Mouse (Mus musculus) cerebellum, adult 2 months (tissue): Measurements from ENCODE around the gene Arid5b. TPM values are rescaled to one million over a fixed set of nuclear protein-coding genes. Genes with fewer than 3 reads are reported as not detected.

Source experiments
- DNase-seq, 2 experiments: peaks; one replicate each; pipeline ENCODE4 v3.0.0; 2021
- H3K27ac ChIP-seq: fragments of 200-500 bp; 2 replicates; pipeline ENCODE4 v1.5.1; 2012; ENCODE audit warnings: low read length, control low read depth, inconsistent platforms; ENCODE audit not compliant: insufficient read depth
- H3K27me3 ChIP-seq: fragments of 200-500 bp; 2 replicates; pipeline ENCODE4 v1.6.1; 2012; ENCODE audit warnings: inconsistent platforms, mild to moderate bottlenecking, low read length, moderate library complexity; ENCODE audit not compliant: control insufficient read depth, insufficient read depth
- H3K4me1 ChIP-seq: fragments of 200-500 bp; 2 replicates; pipeline ENCODE4 v1.6.1; 2011; ENCODE audit warnings: low read length; ENCODE audit not compliant: control insufficient read depth, insufficient read depth
- H3K4me3 ChIP-seq: fragments of 200-500 bp; replicated peaks from 2 replicates; pipeline ENCODE3; 2011; ENCODE audit warnings: mild to moderate bottlenecking, low read depth, low read length, control low read depth; ENCODE audit not compliant: insufficient read depth
- CTCF ChIP-seq: fragments of 200-500 bp; IDR thresholded peaks from 2 replicates; pipeline ENCODE4 v1.5.1; 2011; ENCODE audit warnings: low read depth, mild to moderate bottlenecking, control low read depth, low read length, moderate library complexity, borderline replicate concordance; ENCODE audit not compliant: insufficient read depth
- POLR2A ChIP-seq: fragments of 200-500 bp; IDR thresholded peaks from 2 replicates; pipeline ENCODE4 v1.6.1; 2011; ENCODE audit warnings: low read length, control low read depth, borderline replicate concordance; ENCODE audit not compliant: insufficient read depth
- WGBS: fragments of 180-500 bp; shearing (Covaris S2); methylation state at CpG from one replicate; pipeline ENCODE4 v1.1.7; 2018; 5-methylcytosine and 5-hydroxymethylcytosine counted together
- polyA plus RNA-seq: library from polyadenylated mRNA; depleted of rRNA; stranded (reverse); fragments of >200 nt; gene quantifications from 2 replicates; pipeline ENCODE4 v1.2.3, GENCODE M21; 2012

The Arid5b gene
- polyA plus RNA-seq, 1 experiment: 10.9 TPM

- Histone ChIP-seq H3K27ac (no peak overlapping the region), H3K4me1 (peaks cover 2% of the 10 kb centered on the region; the same call in 1 of the 2 replicates), H3K4me3 (no peak overlapping the region), H3K27me3 (no peaks in the 10 kb centered on the region)
- TF ChIP-seq CTCF (no peak), POLR2A (no peak)
- no peak for DNase-seq
- 86% methylated on average over 6 of the region's 6 CpGs for WGBS
These were observed 109.9 kb downstream of the Arid5b start for GRCm38 (mm10) chr10:68168613-68169012.

- Histone ChIP-seq H3K27me3 (no peaks in the 10 kb centered on the region), H3K4me3 (no peak overlapping the region), H3K27ac (no peak overlapping the region), H3K4me1 (peaks cover 2% of the 10 kb centered on the region; the same call in 1 of the 2 replicates)
- TF ChIP-seq CTCF (no peak), POLR2A (no peak)
- no peak for DNase-seq
- WGBS: 80% methylated on average over 8 of the region's 8 CpGs
These were observed 110.4 kb downstream of the Arid5b start for GRCm38 (mm10) chr10:68168141-68168540.

DNA sequence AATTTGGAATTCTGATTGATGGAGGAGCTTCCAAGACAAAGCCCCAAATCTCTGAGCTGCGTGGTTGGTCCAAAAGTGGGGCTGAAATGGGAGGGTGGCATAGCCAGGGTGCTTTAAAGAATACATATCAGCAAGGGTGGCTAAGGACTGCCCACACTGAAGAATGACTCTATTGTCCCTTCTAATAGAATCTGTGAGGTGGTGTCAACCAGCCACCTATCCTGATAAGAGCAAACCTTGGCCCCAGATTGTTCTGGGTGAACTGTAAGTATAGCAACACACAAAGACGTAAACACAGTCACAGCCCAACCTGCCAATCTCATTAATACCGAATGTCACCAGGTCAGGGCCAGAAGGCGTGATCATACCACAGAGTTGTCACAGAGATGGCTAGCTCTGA is 111.4 kb downstream of the Arid5b start:
- Histone ChIP-seq H3K4me3 (no peak overlapping the region), H3K4me1 (peaks cover 2% of the 10 kb centered on the region; the same call in 1 of the 2 replicates), H3K27me3 (no peaks in the 10 kb centered on the region), H3K27ac (no peak overlapping the region)
- no peak for TF ChIP-seq CTCF
- no peak for TF ChIP-seq POLR2A
- DNase-seq: no peak
- WGBS: 82% methylated on average over 4 of the region's 4 CpGs

GRCm38 (mm10) chr10:68166695-68167086 is 111.8 kb downstream of the Arid5b start:
- DNase-seq: no peak
- H3K27me3 ChIP-seq: no peaks in the 10 kb centered on the region
- TF ChIP-seq POLR2A: no peak
- no peak for TF ChIP-seq CTCF
- 94% methylated on average over 2 of the region's 2 CpGs for WGBS
- H3K4me1 ChIP-seq: peaks cover 2% of the 10 kb centered on the region; the same call in 1 of the 2 replicates
- H3K4me3 ChIP-seq: no peak overlapping the region
- no peak overlapping the region for H3K27ac ChIP-seq

DNA sequence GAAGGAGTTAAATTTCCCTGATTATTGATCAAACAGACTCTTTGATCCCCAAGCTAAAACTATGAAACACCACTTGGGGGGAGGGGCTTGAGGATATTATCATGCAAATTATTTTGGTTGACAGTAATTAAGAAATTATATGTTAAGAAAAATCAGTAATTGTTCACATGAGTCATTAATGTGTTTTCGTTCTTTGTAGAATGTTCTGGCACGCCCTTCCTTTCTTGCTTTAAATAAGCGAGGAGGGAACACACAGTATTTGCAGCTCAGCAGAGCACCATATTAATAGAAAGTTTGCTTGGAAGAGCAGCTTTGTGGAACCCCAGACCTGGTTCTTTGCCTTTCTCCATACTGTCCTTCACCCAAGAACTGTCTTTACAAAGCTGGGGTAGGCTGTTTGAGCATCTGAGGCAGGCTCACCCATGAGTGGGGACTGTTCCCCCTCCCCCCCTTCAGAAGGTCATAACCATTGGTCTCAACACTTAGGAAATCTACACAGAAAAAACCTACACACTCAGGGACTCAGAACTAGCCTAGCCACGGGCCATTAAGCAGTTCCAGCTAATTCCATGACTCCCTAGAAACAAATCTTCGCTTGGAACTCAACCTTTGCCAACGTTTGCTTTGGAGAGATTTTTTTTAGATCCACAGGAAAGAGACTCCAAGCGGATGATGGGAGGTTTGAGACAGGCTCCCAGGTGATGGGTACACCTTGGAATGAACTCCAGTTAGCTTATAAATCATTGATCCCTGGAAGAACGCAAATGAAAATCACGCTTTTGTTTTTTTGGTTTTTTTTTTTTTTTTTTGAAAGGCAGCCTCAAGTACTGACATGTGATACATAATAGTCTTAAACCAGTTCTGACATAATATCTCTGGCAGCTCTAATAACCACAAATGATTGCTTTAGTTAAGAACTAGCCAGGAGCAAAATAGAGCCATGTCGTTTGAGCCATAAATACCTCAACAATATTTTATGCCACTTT is 112.5 kb downstream of the Arid5b start:
- peaks cover 2% of the 10 kb centered on the region; the same call in 1 of the 2 replicates for H3K4me1 ChIP-seq
- 66% methylated on average over 10 of the region's 10 CpGs for WGBS
- TF ChIP-seq POLR2A (no peak), CTCF (no peak)
- no peaks in the 10 kb centered on the region for H3K27me3 ChIP-seq
- no peak overlapping the region; the same call in 1 of the 2 replicates for H3K27ac ChIP-seq
- DNase-seq: no peak
- H3K4me3 ChIP-seq: no peak overlapping the region

GRCm38 (mm10) chr10:68164723-68165706 is 113.5 kb downstream of the Arid5b start:
- H3K4me3 ChIP-seq: no peak overlapping the region
- H3K27me3 ChIP-seq: no peaks in the 10 kb centered on the region
- no peak for TF ChIP-seq CTCF
- no peak for TF ChIP-seq POLR2A
- no peak for DNase-seq
- peaks cover 2% of the 10 kb centered on the region; the same call in 1 of the 2 replicates for H3K4me1 ChIP-seq
- WGBS: 73% methylated on average over 8 of the region's 8 CpGs
- no peak overlapping the region for H3K27ac ChIP-seq

- H3K4me1 ChIP-seq: no peaks in the 10 kb centered on the region; the same call in 1 of the 2 replicates
- H3K27ac ChIP-seq: no peak overlapping the region
- no peak for TF ChIP-seq CTCF
- 94% methylated on average over 2 of the region's 2 CpGs for WGBS
- H3K4me3 ChIP-seq: no peak overlapping the region
- no peak for DNase-seq
- H3K27me3 ChIP-seq: no peaks in the 10 kb centered on the region
These were observed 114.4 kb downstream of the Arid5b start for GRCm38 (mm10) chr10:68164137-68164536.
